Mouse (Mus musculus): ENCODE measurements around the gene Rbpj.

DNA sequence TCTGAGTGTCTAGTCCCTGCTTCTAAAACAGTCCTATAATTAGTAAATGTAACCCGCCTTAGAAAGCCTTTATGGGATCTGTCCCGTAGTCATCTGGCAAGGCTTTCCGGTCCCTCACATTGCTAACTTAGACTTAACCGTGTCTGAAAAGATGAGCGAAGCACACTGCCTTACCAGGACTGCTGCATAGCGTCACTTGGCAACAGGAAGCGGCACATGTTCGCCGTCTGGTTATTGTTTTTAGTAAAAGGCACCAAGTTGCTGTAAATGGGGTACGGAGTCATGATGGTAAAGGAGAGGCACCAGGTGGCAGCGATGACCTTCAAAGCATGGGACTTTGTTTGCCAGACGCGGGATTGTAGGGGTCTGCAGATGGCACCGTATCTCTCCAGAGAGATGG, 236.7 kb downstream of the Rbpj start:
- TF ChIP-seq POLR2A (IDR thresholded peaks at IDR 0.05; ENCODE audit: low read depth, low read length) (no peak), CTCF (IDR thresholded peaks at IDR 0.05; ENCODE audit: extremely low read depth, insufficient read length, insufficient replicate concordance, low read depth, low read length) (no peak)

Measured in small intestine, adult 2 months (tissue).